In the genomic region with DNA sequence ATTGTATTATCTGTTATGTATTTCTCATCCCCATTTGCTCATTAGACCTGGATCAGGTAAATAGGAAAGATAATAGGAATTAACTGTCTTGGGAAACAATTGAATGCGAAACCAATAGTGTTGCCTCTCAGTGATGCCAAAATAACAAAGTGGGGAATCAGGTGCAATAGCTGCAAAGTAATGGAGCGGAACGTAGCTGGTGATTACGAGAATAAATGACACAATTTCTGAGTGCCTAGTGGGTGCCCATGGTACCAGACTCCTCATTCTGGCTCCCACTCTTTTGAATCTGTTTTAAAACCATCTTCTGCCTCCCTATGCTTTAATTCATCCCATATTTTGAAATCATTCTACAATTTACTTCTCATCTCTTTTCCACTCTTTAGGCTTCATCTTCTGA, we compare ENCODE assay signal across 23 mouse cellular contexts.
DNase-seq lines count a peak whose midpoint lies in the region; ATAC-seq and TF ChIP-seq lines count a peak whose summit lies in the region.
"Had no signal": no experiment of that assay in that cellular context is flagged by ENCODE, and none has a peak within 500 bp of the region (broad histone marks: within the 10 kb centered on the region; RNA-seq: fewer than 3 reads in every experiment).

No protein-coding gene starts in this region.

- no peak overlapping the region for H3K4me2 ChIP-seq in hindbrain, embryonic 11.5 days (replicated peaks; ENCODE audit: low read depth, low read length)
- H3K4me2 ChIP-seq in hindbrain, embryonic 15.5 days, result no peak overlapping the region
- H3K4me2 ChIP-seq: embryonic facial prominence, embryonic 13.5 days; forebrain, embryonic 13.5 days; heart, embryonic 13.5 days had no signal

- no peak for TF ChIP-seq CTCF in left cerebral cortex, adult 2 months (IDR thresholded peaks at IDR 0.05)
- no peak for TF ChIP-seq CTCF in brain, embryonic 14.5 days (IDR thresholded peaks at IDR 0.05; ENCODE audit: borderline replicate concordance, extremely low read depth, insufficient read depth, insufficient read length)

- H3K27me3 ChIP-seq in hindbrain, embryonic 11.5 days (ENCODE audit: control insufficient read depth, insufficient read depth, low read length), result no peaks in the 10 kb centered on the region
- no peaks in the 10 kb centered on the region for H3K27me3 ChIP-seq in hindbrain, embryonic 10.5 days (ENCODE audit: insufficient read depth, poor library complexity, severe bottlenecking)
- H3K27me3 ChIP-seq in hindbrain, embryonic 15.5 days, result no peaks in the 10 kb centered on the region
- H3K27me3 ChIP-seq: embryonic facial prominence, embryonic 13.5 days; forebrain, embryonic 13.5 days; heart, embryonic 13.5 days had no signal

- H3K4me1 ChIP-seq in hindbrain, embryonic 11.5 days (replicated peaks; ENCODE audit: control insufficient read depth, insufficient read depth, low read length), result no peaks in the 10 kb centered on the region
- 0 out of 2 replicates have a peak, but pooled peaks cover 6% of the 10 kb centered on the region for H3K4me1 ChIP-seq in hindbrain, embryonic 10.5 days (replicated peaks)
- peaks cover 6% of the 10 kb centered on the region for H3K4me1 ChIP-seq in hindbrain, embryonic 15.5 days (replicated peaks)
- H3K4me1 ChIP-seq: embryonic facial prominence, embryonic 10.5 days; embryonic facial prominence, embryonic 13.5 days; heart, embryonic 10.5 days; heart, embryonic 13.5 days had no signal

- no peak overlapping the region for H3K4me3 ChIP-seq in hindbrain, embryonic 11.5 days (ENCODE audit: low read depth, low read length)
- no peak overlapping the region for H3K4me3 ChIP-seq in hindbrain, embryonic 10.5 days
- no peak overlapping the region for H3K4me3 ChIP-seq in left cerebral cortex, adult 2 months
- no peak overlapping the region for H3K4me3 ChIP-seq in hindbrain, embryonic 15.5 days
- H3K4me3 ChIP-seq: embryonic facial prominence, embryonic 10.5 days; embryonic facial prominence, embryonic 13.5 days; erythroblast, embryonic 14.5 days; forebrain, embryonic 13.5 days; heart, adult 2 months; heart, embryonic 10.5 days; heart, embryonic 13.5 days had no signal

- no peak overlapping the region for H3K9ac ChIP-seq in hindbrain, embryonic 11.5 days (ENCODE audit: low read depth, low read length)
- no peak overlapping the region for H3K9ac ChIP-seq in hindbrain, embryonic 15.5 days
- H3K9ac ChIP-seq: embryonic facial prominence, embryonic 13.5 days; forebrain, embryonic 13.5 days; heart, embryonic 13.5 days had no signal

- intact Hi-C loops in left cerebral cortex, adult 2 months (cut with DNase I), result no loop called here
- intact Hi-C loops in left cerebral cortex, postnatal 10 days (cut with DNase I), result no loop called here

- DNase-seq in hindbrain, embryonic 11.5 days (ENCODE audit: low spot score), result no peak
- no peak for DNase-seq in hindbrain, embryonic 10.5 days (ENCODE audit: low spot score)
- no peak for DNase-seq in left cerebral cortex, adult 2 months (ENCODE audit: extremely low spot score in 1 of 2, low spot score in 2 of 2)
- DNase-seq in left cerebral cortex, postnatal 10 days (ENCODE audit: extremely low spot score in 1 of 2, low spot score in 2 of 2), result no peak
- peak; percentile 28 for DNase-seq in brain, embryonic 14.5 days (ENCODE audit: low read depth)
- no peak for DNase-seq in lung, postnatal 14 days
- DNase-seq in cerebellum, adult 8-10 months, result no peak
- DNase-seq: adrenal gland, postnatal 10 days; adrenal gland, postnatal 36 days; cerebellum, postnatal 36 days; embryo, embryonic 11 days; gastrocnemius, postnatal 10 days; gastrocnemius, postnatal 36 days; heart, adult 2 months had no signal

- TF ChIP-seq POLR2A in brain, embryonic 14.5 days (IDR thresholded peaks at IDR 0.05; ENCODE audit: borderline replicate concordance, extremely low read depth, insufficient read depth, insufficient read length, poor library complexity, severe bottlenecking), result no peak

- H3K36me3 ChIP-seq in hindbrain, embryonic 11.5 days (ENCODE audit: control insufficient read depth, insufficient read depth, low read length), result no peaks in the 10 kb centered on the region
- no peaks in the 10 kb centered on the region for H3K36me3 ChIP-seq in hindbrain, embryonic 10.5 days
- no peaks in the 10 kb centered on the region for H3K36me3 ChIP-seq in hindbrain, embryonic 15.5 days
- H3K36me3 ChIP-seq: embryonic facial prominence, embryonic 10.5 days; embryonic facial prominence, embryonic 13.5 days; heart, embryonic 10.5 days; heart, embryonic 13.5 days had no signal

- ATAC-seq in hindbrain, embryonic 11.5 days (ENCODE audit: low FRiP score), result 0 out of 2 replicates have a peak, but pooled peaks have one; percentile 31
- no peak; the same call in 1 of the 2 replicates for ATAC-seq in hindbrain, embryonic 15.5 days (ENCODE audit: low FRiP score, low read depth)
- ATAC-seq: inflammation-experienced regulatory T-cells, adult 6 months; intestine, embryonic 16.5 days had no signal

- H3K9me3 ChIP-seq in hindbrain, embryonic 11.5 days (ENCODE audit: control insufficient read depth, low read length), result no peaks in the 10 kb centered on the region
- H3K9me3 ChIP-seq in hindbrain, embryonic 10.5 days, result no peaks in the 10 kb centered on the region
- H3K9me3 ChIP-seq in hindbrain, embryonic 15.5 days, result no peaks in the 10 kb centered on the region
- H3K9me3 ChIP-seq: embryonic facial prominence, embryonic 10.5 days; embryonic facial prominence, embryonic 13.5 days; forebrain, embryonic 13.5 days; heart, embryonic 10.5 days; heart, embryonic 13.5 days had no signal

- H3K27ac ChIP-seq in hindbrain, embryonic 11.5 days (ENCODE audit: low read depth, low read length), result no peak overlapping the region
- no peak overlapping the region for H3K27ac ChIP-seq in hindbrain, embryonic 10.5 days
- 0 out of 2 replicates have a peak overlapping the region, but pooled peaks have one; percentile 9 for H3K27ac ChIP-seq in left cerebral cortex, adult 2 months
- 0 out of 2 replicates have a peak overlapping the region, but pooled peaks have one; percentile 25 for H3K27ac ChIP-seq in hindbrain, embryonic 15.5 days (replicated peaks)
- H3K27ac ChIP-seq: embryonic facial prominence, embryonic 10.5 days; embryonic facial prominence, embryonic 13.5 days; heart, adult 2 months; heart, embryonic 10.5 days; heart, embryonic 13.5 days had no signal

- WGBS in hindbrain, embryonic 11.5 days, result 83% methylated on average over 4 of the region's 4 CpGs
- WGBS in hindbrain, embryonic 10.5 days, result 85% methylated on average over 4 of the region's 4 CpGs
- WGBS in hindbrain, embryonic 15.5 days, result 44% methylated on average over 4 of the region's 4 CpGs

Comparison
In these comparisons a context has a peak if more than half of its experiments do, and no peak if none do; other contexts are left out.
1. H3K27ac ChIP-seq: peak in left cerebral cortex, adult 2 months (single experiment) and hindbrain, embryonic 15.5 days (single experiment); none in hindbrain, embryonic 11.5 days (single experiment) and hindbrain, embryonic 10.5 days (single experiment).